Mouse (Mus musculus) myocyte (in vitro differentiated cells): ENCODE results near the gene Chmp4b. TPM values are rescaled to one million over a fixed set of nuclear protein-coding genes. Genes with fewer than 3 reads are reported as not detected.
A peak's percentile ranks its signal among the peaks of the same experiment; 100 is the strongest.

ENCODE experiments used
- H3K27me3 ChIP-seq: one replicate; pipeline ENCODE4 v1.6.1; 2011; ENCODE audit not compliant: control insufficient read depth, insufficient read depth, insufficient read length
- H3K36me3 ChIP-seq: one replicate; pipeline ENCODE4 v1.6.1; 2011; ENCODE audit not compliant: control insufficient read depth, insufficient read depth
- H3K4me2 ChIP-seq: one replicate; pipeline ENCODE4 v1.6.1; 2011; ENCODE audit warnings: low read depth, control low read depth
- H3K4me3 ChIP-seq: one replicate; pipeline ENCODE4 v1.5.1; 2011; ENCODE audit warnings: mild to moderate bottlenecking, control low read depth, moderate library complexity
- H3K79me2 ChIP-seq: one replicate; pipeline ENCODE4 v1.6.1; 2011; ENCODE audit not compliant: control insufficient read depth, insufficient read depth
- H3ac ChIP-seq: one replicate; pipeline ENCODE4 v1.6.1; 2011; ENCODE audit not compliant: control insufficient read depth, insufficient read length
- CEBPB ChIP-seq: IDR thresholded peaks from 2 replicates; pipeline ENCODE4 v1.6.1; 2011; ENCODE audit warnings: mild to moderate bottlenecking, moderate library complexity; ENCODE audit not compliant: poor library complexity, insufficient read depth, severe bottlenecking
- E2F4 ChIP-seq: IDR thresholded peaks from one replicate; pipeline ENCODE4 v1.6.1; 2011; ENCODE audit warnings: mild to moderate bottlenecking, control low read depth, moderate library complexity; ENCODE audit not compliant: insufficient read depth
- MAX ChIP-seq: IDR thresholded peaks from one replicate; pipeline ENCODE4 v1.6.1; 2011; ENCODE audit warnings: low read depth, mild to moderate bottlenecking, control low read depth
- MYOD1 ChIP-seq, 3 experiments: IDR thresholded peaks; one replicate each; pipeline ENCODE4 v1.6.1; 2011; ENCODE audit warnings: control low read depth in 2 of 3, low read depth in 2 of 3, mild to moderate bottlenecking in 2 of 3, moderate library complexity in 1 of 3; ENCODE audit not compliant: insufficient read length in 2 of 3, control insufficient read depth in 1 of 3
- MYOG ChIP-seq, 3 experiments: IDR thresholded peaks; one replicate each; pipeline ENCODE4 v1.6.1; 2011; ENCODE audit warnings: control low read depth in 2 of 3, low read depth in 2 of 3, mild to moderate bottlenecking in 2 of 3; ENCODE audit not compliant: insufficient read length in 2 of 3, control insufficient read depth in 1 of 3, insufficient read depth in 1 of 3
- POLR2A ChIP-seq: IDR thresholded peaks from one replicate; pipeline ENCODE4 v1.6.1; 2011; ENCODE audit warnings: low read depth, mild to moderate bottlenecking, control low read depth, moderate library complexity; ENCODE audit not compliant: insufficient read length
- POLR2AphosphoS2 ChIP-seq: IDR thresholded peaks from one replicate; pipeline ENCODE4 v1.6.1; 2011; ENCODE audit warnings: low read depth, control low read depth; ENCODE audit not compliant: insufficient read length
- REST ChIP-seq: IDR thresholded peaks from one replicate; pipeline ENCODE4 v1.6.1; 2011; ENCODE audit warnings: mild to moderate bottlenecking, control low read depth, moderate library complexity; ENCODE audit not compliant: insufficient read depth, insufficient read length
- SRF ChIP-seq: IDR thresholded peaks from one replicate; pipeline ENCODE4 v1.6.1; 2011; ENCODE audit warnings: low read depth; ENCODE audit not compliant: control insufficient read depth, insufficient read length
- TCF3 ChIP-seq: IDR thresholded peaks from one replicate; pipeline ENCODE4 v1.6.1; 2011; ENCODE audit warnings: low read depth, control low read depth; ENCODE audit not compliant: insufficient read length
- USF1 ChIP-seq: IDR thresholded peaks from one replicate; pipeline ENCODE4 v1.6.1; 2011; ENCODE audit warnings: low read depth, mild to moderate bottlenecking, control low read depth, moderate library complexity
- polyA plus RNA-seq: library from polyadenylated mRNA; unstranded; fragments of >200 nt; fragmentation: generic; extraction: Trizol; gene quantifications from one replicate; pipeline ENCODE4 v1.2.1, GENCODE M21; 2012; ENCODE audit warnings: missing spikeins

The Chmp4b gene
- polyA plus RNA-seq, 1 experiment, result 172 TPM

- no peaks in the 10 kb centered on the region for H3K36me3 ChIP-seq
- H3K4me2 ChIP-seq, result no peak overlapping the region
- H3ac ChIP-seq, result no peak overlapping the region
- TF ChIP-seq MAX (no peak), SRF (no peak), REST (no peak), USF1 (no peak), TCF3 (no peak), POLR2AphosphoS2 (no peak), MYOG (IDR thresholded peaks at IDR 0.05; ENCODE audit: control insufficient read depth in 1 of 3, insufficient read depth in 1 of 3, insufficient read length in 2 of 3, low read depth in 2 of 3) (no peak), POLR2A (no peak)
- no peaks in the 10 kb centered on the region for H3K79me2 ChIP-seq
- no peaks in the 10 kb centered on the region for H3K27me3 ChIP-seq
- H3K4me3 ChIP-seq, result no peak overlapping the region
Observed at GRCm38 (mm10) chr2:154650404-154650803, 1.1 kb upstream of the Chmp4b start.

- Histone ChIP-seq H3K36me3 (no peaks in the 10 kb centered on the region), H3ac (no peak overlapping the region), H3K4me3 (no peak overlapping the region), H3K79me2 (peaks cover 30% of the 10 kb centered on the region), H3K27me3 (no peaks in the 10 kb centered on the region), H3K4me2 (no peak overlapping the region)
- no peak for TF ChIP-seq E2F4
- TF ChIP-seq REST, result no peak
- no peak for TF ChIP-seq POLR2A
- TF ChIP-seq TCF3, result no peak
- no peak for TF ChIP-seq POLR2AphosphoS2
Observed at GRCm38 (mm10) chr2:154654976-154655375, 3.5 kb downstream of the Chmp4b start.

GRCm38 (mm10) chr2:154655878-154656414 is 4.4 kb downstream of the Chmp4b start:
- Histone ChIP-seq H3K36me3 (peaks cover 1% of the 10 kb centered on the region), H3K27me3 (no peaks in the 10 kb centered on the region), H3K4me2 (peak overlapping the region; percentile 61), H3K4me3 (peak overlapping the region; percentile 97), H3K79me2 (peaks cover 39% of the 10 kb centered on the region), H3ac (no peak overlapping the region)
- TF ChIP-seq POLR2AphosphoS2, result no peak
- TF ChIP-seq REST, result no peak
- TF ChIP-seq TCF3, result no peak
- no peak for TF ChIP-seq MYOG (IDR thresholded peaks at IDR 0.05; ENCODE audit: control insufficient read depth in 1 of 3, insufficient read depth in 1 of 3, insufficient read length in 2 of 3, low read depth in 2 of 3)
- no peak for TF ChIP-seq POLR2A
- no peak for TF ChIP-seq SRF
- TF ChIP-seq E2F4, result no peak

- Histone ChIP-seq H3K79me2 (peaks cover 49% of the 10 kb centered on the region), H3ac (peak overlapping the region; percentile 74), H3K36me3 (peaks cover 8% of the 10 kb centered on the region), H3K4me2 (peak overlapping the region; percentile 93), H3K4me3 (peak overlapping the region; percentile 97), H3K27me3 (no peaks in the 10 kb centered on the region)
- TF ChIP-seq MYOG (IDR thresholded peaks at IDR 0.05; ENCODE audit: control insufficient read depth in 1 of 3, insufficient read depth in 1 of 3, insufficient read length in 2 of 3, low read depth in 2 of 3), result peak in 2 of 3 experiments; percentile 23 to 71
- peak; percentile 78 for TF ChIP-seq POLR2A
- no peak for TF ChIP-seq MAX
- peak; percentile 64 for TF ChIP-seq POLR2AphosphoS2
- TF ChIP-seq SRF, result peak; percentile 72
- no peak for TF ChIP-seq CEBPB
- TF ChIP-seq MYOD1 (IDR thresholded peaks at IDR 0.05; ENCODE audit: control insufficient read depth in 1 of 3, insufficient read length in 2 of 3, low read depth in 2 of 3), result peak in 1 of 3 experiments; percentile 53
Observed at GRCm38 (mm10) chr2:154656710-154657485, 5.4 kb downstream of the Chmp4b start.

GRCm38 (mm10) chr2:154657486-154658237 is 6.2 kb downstream of the Chmp4b start:
- peak overlapping the region; percentile 97 for H3K4me3 ChIP-seq
- peak overlapping the region; percentile 93 for H3K4me2 ChIP-seq
- TF ChIP-seq TCF3 (no peak), POLR2A (peak; percentile 31), MYOD1 (IDR thresholded peaks at IDR 0.05; ENCODE audit: control insufficient read depth in 1 of 3, insufficient read length in 2 of 3, low read depth in 2 of 3) (no peak), CEBPB (no peak), POLR2AphosphoS2 (no peak)
- peaks cover 56% of the 10 kb centered on the region for H3K79me2 ChIP-seq
- H3ac ChIP-seq, result peak overlapping the region; percentile 74
- peaks cover 8% of the 10 kb centered on the region for H3K36me3 ChIP-seq
- H3K27me3 ChIP-seq, result no peaks in the 10 kb centered on the region
